Mouse (Mus musculus) subcutaneous adipose tissue, adult 2 months (tissue): Measurements from ENCODE around the gene Rapgef5. TPM values are rescaled to one million over a fixed set of nuclear protein-coding genes. Genes with fewer than 3 reads are reported as not detected.

Source experiments
- polyA plus RNA-seq: library from polyadenylated mRNA; depleted of rRNA; stranded (reverse); fragments of >200 nt; gene quantifications from 2 replicates; pipeline ENCODE4 v1.2.3, GENCODE M21; 2012; ENCODE audit warnings: low replicate concordance; rRNA removed

Rapgef5 gene
- 9.1 and 13.3 TPM in 2 replicates for polyA plus RNA-seq

GRCm38 (mm10) chr12:117516179-117516578 is at the start of gene Rapgef5:
Gene Rapgef5 (plus strand): TSS chr12:117516479.

GRCm38 (mm10) chr12:117803989-117804388 is 287.7 kb downstream of the Rapgef5 start, which contains the start of gene Cdca7l:
Gene Cdca7l (plus strand): TSS chr12:117804289.

